ENCODE assay signal across 24 mouse cellular contexts in genomic region chr12:99995951-99996350, GRCm38 (mm10). TPM values are rescaled to one million over a fixed set of nuclear protein-coding genes. Genes with fewer than 3 reads are reported as not detected.
DNase-seq lines count a peak whose midpoint lies in the region; ATAC-seq and TF ChIP-seq lines count a peak whose summit lies in the region.
"Had no signal": no experiment of that assay in that cellular context is flagged by ENCODE, and none has a peak within 500 bp of the region (broad histone marks: within the 10 kb centered on the region; RNA-seq: fewer than 3 reads in every experiment).

No protein-coding gene starts in this region.

- peak; percentile 24 for DNase-seq in forebrain, embryonic 14.5 days (ENCODE audit: low spot score)
- DNase-seq in lung, postnatal 0 days (ENCODE audit: low spot score): peak; percentile 77
- no peak for DNase-seq in lung, postnatal 25 days (ENCODE audit: low spot score)
- peak; percentile 30 for DNase-seq in fat pad, adult 2 months (ENCODE audit: extremely low read depth, low read depth, low spot score)
- no peak for DNase-seq in embryo, embryonic 10.5 days (ENCODE audit: low spot score)
- DNase-seq: adrenal gland, adult 2 months; cerebellum, adult 18-20 months; gastrocnemius, adult 2 months; heart, postnatal 10 days; kidney, adult 8-10 months; kidney, postnatal 10 days; thymus, postnatal 14 days had no signal

- no peaks in the 10 kb centered on the region for H3K27me3 ChIP-seq in forebrain, embryonic 14.5 days (replicated peaks; ENCODE audit: control insufficient read depth, insufficient read depth, low read length)
- no peaks in the 10 kb centered on the region for H3K27me3 ChIP-seq in forebrain, embryonic 15.5 days
- H3K27me3 ChIP-seq in lung, postnatal 0 days (replicated peaks; ENCODE audit: insufficient read depth, low read length): no peaks in the 10 kb centered on the region
- H3K27me3 ChIP-seq: embryonic facial prominence, embryonic 12.5 days; intestine, embryonic 15.5 days; midbrain, embryonic 15.5 days; neural tube, embryonic 12.5 days had no signal

- no peak overlapping the region for H3K27ac ChIP-seq in forebrain, embryonic 14.5 days (ENCODE audit: low read depth, low read length)
- no peak overlapping the region for H3K27ac ChIP-seq in forebrain, embryonic 15.5 days (replicated peaks)
- H3K27ac ChIP-seq in lung, postnatal 0 days (ENCODE audit: low read length): peak overlapping the region; percentile 74
- peak overlapping the region; percentile 52; the same call in 1 of the 2 replicates for H3K27ac ChIP-seq in olfactory bulb, adult 2 months (ENCODE audit: insufficient read depth, low read depth, low read length)
- H3K27ac ChIP-seq: embryonic facial prominence, embryonic 12.5 days; gastrocnemius, adult 2 months; hindbrain, embryonic 10.5 days; intestine, embryonic 15.5 days; midbrain, embryonic 15.5 days; neural tube, embryonic 12.5 days had no signal

- no peaks in the 10 kb centered on the region for H3K36me3 ChIP-seq in forebrain, embryonic 14.5 days (ENCODE audit: control insufficient read depth, insufficient read depth, low read length)
- no peaks in the 10 kb centered on the region for H3K36me3 ChIP-seq in forebrain, embryonic 15.5 days
- no peaks in the 10 kb centered on the region for H3K36me3 ChIP-seq in lung, postnatal 0 days (ENCODE audit: insufficient read depth, low read length)
- H3K36me3 ChIP-seq: embryonic facial prominence, embryonic 12.5 days; hindbrain, embryonic 10.5 days; intestine, embryonic 15.5 days; midbrain, embryonic 15.5 days; neural tube, embryonic 12.5 days had no signal

- WGBS in forebrain, embryonic 14.5 days: 89% methylated on average over 5 of the region's 5 CpGs
- WGBS in forebrain, embryonic 15.5 days: 86% methylated on average over 5 of the region's 5 CpGs
- 72% methylated on average over 5 of the region's 5 CpGs for WGBS in lung, postnatal 0 days
- WGBS in olfactory bulb, adult 2 months: 76% methylated on average over 5 of the region's 5 CpGs

- ATAC-seq in forebrain, embryonic 14.5 days: no peak
- no peak for ATAC-seq in forebrain, embryonic 15.5 days (replicated peaks)
- ATAC-seq in lung, postnatal 0 days: peak; percentile 85
- ATAC-seq: CD4-positive, CD25-positive, alpha-beta regulatory T cell, adult 4 months; forebrain, embryonic 16.5 days; hindbrain, embryonic 16.5 days; intestine, embryonic 15.5 days; midbrain, embryonic 15.5 days; Patski had no signal

- TF ChIP-seq CTCF in lung, postnatal 0 days (IDR thresholded peaks at IDR 0.05): no peak
- no peak for TF ChIP-seq CTCF in olfactory bulb, adult 2 months (IDR thresholded peaks at IDR 0.05; ENCODE audit: insufficient read depth, low read depth, low read length)

- no peaks in the 10 kb centered on the region for H3K9me3 ChIP-seq in forebrain, embryonic 14.5 days (replicated peaks; ENCODE audit: control insufficient read depth, low read length)
- H3K9me3 ChIP-seq in forebrain, embryonic 15.5 days: no peaks in the 10 kb centered on the region
- no peaks in the 10 kb centered on the region for H3K9me3 ChIP-seq in lung, postnatal 0 days (ENCODE audit: low read length)
- H3K9me3 ChIP-seq: embryonic facial prominence, embryonic 12.5 days; intestine, embryonic 15.5 days; midbrain, embryonic 15.5 days had no signal

- TF ChIP-seq EP300 in lung, postnatal 0 days (IDR thresholded peaks at IDR 0.05): peak; percentile 77

- no peaks in the 10 kb centered on the region; the same call in 1 of the 2 replicates for H3K4me1 ChIP-seq in forebrain, embryonic 14.5 days (ENCODE audit: control insufficient read depth, insufficient read depth, low read length)
- no peaks in the 10 kb centered on the region for H3K4me1 ChIP-seq in forebrain, embryonic 15.5 days
- H3K4me1 ChIP-seq in lung, postnatal 0 days (ENCODE audit: insufficient read depth, low read depth, low read length): no peaks in the 10 kb centered on the region
- H3K4me1 ChIP-seq in olfactory bulb, adult 2 months (ENCODE audit: control insufficient read depth, insufficient read depth, low read length): peaks cover 13% of the 10 kb centered on the region
- H3K4me1 ChIP-seq: embryonic facial prominence, embryonic 12.5 days; intestine, embryonic 15.5 days; midbrain, embryonic 15.5 days; neural tube, embryonic 12.5 days had no signal

- H3K4me3 ChIP-seq in forebrain, embryonic 14.5 days (ENCODE audit: low read depth, low read length): no peak overlapping the region
- H3K4me3 ChIP-seq in forebrain, embryonic 15.5 days: no peak overlapping the region
- H3K4me3 ChIP-seq in lung, postnatal 0 days (ENCODE audit: low read depth, low read length): no peak overlapping the region
- H3K4me3 ChIP-seq in olfactory bulb, adult 2 months (ENCODE audit: insufficient read depth, low read depth, low read length): no peak overlapping the region
- H3K4me3 ChIP-seq: embryonic facial prominence, embryonic 12.5 days; gastrocnemius, adult 2 months; hindbrain, embryonic 10.5 days; intestine, embryonic 15.5 days; midbrain, embryonic 15.5 days; neural tube, embryonic 12.5 days had no signal

- H3K4me2 ChIP-seq in forebrain, embryonic 14.5 days (ENCODE audit: low read length): no peak overlapping the region
- no peak overlapping the region for H3K4me2 ChIP-seq in forebrain, embryonic 15.5 days (replicated peaks)
- no peak overlapping the region for H3K4me2 ChIP-seq in lung, postnatal 0 days (replicated peaks; ENCODE audit: low read depth, low read length)
- H3K4me2 ChIP-seq: embryonic facial prominence, embryonic 12.5 days; heart, embryonic 11.5 days; intestine, embryonic 15.5 days; midbrain, embryonic 15.5 days; neural tube, embryonic 12.5 days had no signal

- no peak for TF ChIP-seq POLR2A in olfactory bulb, adult 2 months (IDR thresholded peaks at IDR 0.05; ENCODE audit: insufficient read depth, low read depth, low read length)

- H3K9ac ChIP-seq in forebrain, embryonic 14.5 days (ENCODE audit: low read length): no peak overlapping the region
- H3K9ac ChIP-seq in forebrain, embryonic 15.5 days (replicated peaks): no peak overlapping the region
- no peak overlapping the region for H3K9ac ChIP-seq in lung, postnatal 0 days (replicated peaks; ENCODE audit: low read depth)
- H3K9ac ChIP-seq: embryonic facial prominence, embryonic 12.5 days; intestine, embryonic 15.5 days; midbrain, embryonic 15.5 days; neural tube, embryonic 12.5 days had no signal

RNA-seq across cellular contexts. Expression of gene Kcnk13, which starts 31.7 kb away (rescaled TPM):
- 0.94 and 1.2 TPM in 2 replicates for polyA plus RNA-seq in forebrain, embryonic 14.5 days (2014; fragmentation: Nextera tagmentation; extraction: Ambion mirVana)
- 1.1 TPM in 2 replicates for polyA plus RNA-seq in forebrain, embryonic 15.5 days (2015; fragmentation: Nextera tagmentation; extraction: Ambion mirVana)
- 7.8 and 8.3 TPM in 2 replicates for polyA plus RNA-seq in lung, postnatal 0 days (2015; fragmentation: Nextera tagmentation; extraction: Ambion mirVana)
- not detected in 2 replicates for polyA plus RNA-seq in olfactory bulb, adult 2 months (2012; ENCODE audit: insufficient read depth, insufficient read length, low replicate concordance, missing spikeins)
- polyA plus RNA-seq: CD4-positive, CD25-positive, alpha-beta regulatory T cell, adult 4 months; Patski had no signal

Comparison
In these comparisons a context has a peak if more than half of its experiments do, and no peak if none do; other contexts are left out.
1. DNase-seq: peak in forebrain, embryonic 14.5 days (single experiment), lung, postnatal 0 days (single experiment) and fat pad, adult 2 months (single experiment); none in lung, postnatal 25 days (single experiment) and embryo, embryonic 10.5 days (single experiment).
2. H3K27ac ChIP-seq: peak in lung, postnatal 0 days (single experiment) and olfactory bulb, adult 2 months (single experiment); none in forebrain, embryonic 14.5 days (single experiment) and forebrain, embryonic 15.5 days (single experiment).